Mouse (Mus musculus) adrenal gland, postnatal 36 days (tissue): Measurements from ENCODE around the gene Timm8a1. TPM values are rescaled to one million over a fixed set of nuclear protein-coding genes. Genes with fewer than 3 reads are reported as not detected.
"Not testable (repeated sequence)": the region's sequence is repeated elsewhere in the genome, so short reads cannot be mapped to it uniquely, and the experiment has no call there.

Experiments used
- DNase-seq, 2 experiments: peaks; one replicate each; pipeline ENCODE4 v3.0.0; 2021; ENCODE audit warnings: mixed read lengths in 1 of 2
- long read RNA-seq, 2 experiments: library from polyadenylated mRNA; stranded (forward); transcript quantifications; one replicate each; pipeline ENCODE4 v2.0.0; 2021; ENCODE audit warnings: borderline sequencing depth in 2 of 2
- total RNA-seq, 2 experiments: library from RNA; stranded (reverse); gene quantifications; 2 replicates each; pipeline ENCODE4 v1.2.3; 2021

Timm8a1 gene
- total RNA-seq: 10 to 100 TPM; 39.3 to 42.9 TPM
- long read RNA-seq, experiment 1, transcript Timm8a1-201 (2 exons, 1,421 nt): major isoform, 56 of 60 reads
- long read RNA-seq, experiment 1, partial matches to known transcripts: 4 of 60 reads
- long read RNA-seq, experiment 1, other reads (novel, unspliced or antisense): 0 of 60 reads
- long read RNA-seq, experiment 2, transcript Timm8a1-201 (2 exons, 1,421 nt): major isoform, 19 of 19 reads
- long read RNA-seq, experiment 2, partial matches to known transcripts: 0 of 19 reads
- long read RNA-seq, experiment 2, other reads (novel, unspliced or antisense): 0 of 19 reads

GRCm38 (mm10) chrX:134541145-134541954 lies at the start of gene Timm8a1:
TSS of gene Timm8a1 (minus strand) at chrX:134541865.
- DNase-seq: peak; percentile 54 to 69

GRCm38 (mm10) chrX:134589836-134590235 lies 48.2 kb upstream of the Timm8a1 start:
- no peak for DNase-seq

GRCm38 (mm10) chrX:134588997-134589396 lies 47.3 kb upstream of the Timm8a1 start:
- no peak for DNase-seq

- no peak for DNase-seq
These were observed 46.6 kb upstream of the Timm8a1 start for GRCm38 (mm10) chrX:134588261-134588660.

- no peak for DNase-seq
These were observed 44.8 kb upstream of the Timm8a1 start for GRCm38 (mm10) chrX:134586447-134586846.

GRCm38 (mm10) chrX:134585103-134586002 lies 43.7 kb upstream of the Timm8a1 start, which contains the start of gene Rpl36a:
TSS of gene Rpl36a (plus strand) at chrX:134585654.
- peak; percentile 91 to 92 for DNase-seq

- no peak for DNase-seq
These were observed 41.4 kb upstream of the Timm8a1 start, which contains the start of gene Btk for GRCm38 (mm10) chrX:134582888-134583669. TSS of gene Btk (minus strand) at chrX:134583570.

GRCm38 (mm10) chrX:134582270-134582669 lies 40.6 kb upstream of the Timm8a1 start:
- DNase-seq: no peak

- DNase-seq: no peak
These were observed 39.1 kb upstream of the Timm8a1 start for GRCm38 (mm10) chrX:134580528-134581305.

- DNase-seq: no peak
These were observed 36.2 kb upstream of the Timm8a1 start for GRCm38 (mm10) chrX:134577896-134578295.

GRCm38 (mm10) chrX:134566536-134567222 lies 25.0 kb upstream of the Timm8a1 start:
- no peak for DNase-seq

GRCm38 (mm10) chrX:134564326-134564725 lies 22.7 kb upstream of the Timm8a1 start:
- no peak for DNase-seq

- DNase-seq: no peak
These were observed 12.8 kb upstream of the Timm8a1 start for GRCm38 (mm10) chrX:134554425-134554824.

- no peak for DNase-seq
These were observed 11.7 kb upstream of the Timm8a1 start for GRCm38 (mm10) chrX:134553326-134553725.

- DNase-seq: peak in 1 of 2 experiments; percentile 2
These were observed 9.2 kb upstream of the Timm8a1 start for GRCm38 (mm10) chrX:134550903-134551302.

GRCm38 (mm10) chrX:134547330-134547729 lies 5.7 kb upstream of the Timm8a1 start:
- DNase-seq: no peak

- DNase-seq: no peak
These were observed 267 bp upstream of the Timm8a1 start for GRCm38 (mm10) chrX:134541955-134542308.

- DNase-seq: peak; percentile 7 to 11
These were observed 1.1 kb downstream of the Timm8a1 start for GRCm38 (mm10) chrX:134540414-134541135.

GRCm38 (mm10) chrX:134539795-134540194 lies 1.9 kb downstream of the Timm8a1 start:
- not testable (repeated sequence) for DNase-seq
